Mouse (Mus musculus) kidney, embryonic 16.5 days (tissue): ENCODE data around the gene Lipt1. TPM values are rescaled to one million over a fixed set of nuclear protein-coding genes. Genes with fewer than 3 reads are reported as not detected.

Experiments used
- polyA plus RNA-seq: library from polyadenylated mRNA; unstranded; fragments of >200 nt; fragmentation: Nextera tagmentation; extraction: Ambion mirVana; gene quantifications from 2 replicates; pipeline ENCODE4 v1.2.1, GENCODE M21; 2015

Lipt1 gene
- polyA plus RNA-seq, 1 experiment from 2014 or later, result 9.7 TPM

Other genes with a start within 250 kb of the Lipt1 start
- 2.4 and 2.6 TPM in 2 replicates for gene 2010300C02Rik, start 151.7 kb upstream of the Lipt1 start, polyA plus RNA-seq
- 6.4 and 6.9 TPM in 2 replicates for gene Tsga10, start 5.3 kb upstream of the Lipt1 start, polyA plus RNA-seq
- gene Mitd1, start 18.7 kb downstream of the Lipt1 start, polyA plus RNA-seq, result 23.9 and 27.4 TPM in 2 replicates
- 228 and 234 TPM in 2 replicates for gene Mrpl30, start 18.7 kb downstream of the Lipt1 start, polyA plus RNA-seq
- not detected in 2 replicates for gene Lyg2, start 44.8 kb downstream of the Lipt1 start, polyA plus RNA-seq
- gene Lyg1, start 86.0 kb downstream of the Lipt1 start, polyA plus RNA-seq, result not detected in 2 replicates
- gene Txndc9, start 126.2 kb downstream of the Lipt1 start, polyA plus RNA-seq, result 130 and 136 TPM in 2 replicates
- gene Eif5b, start 126.3 kb downstream of the Lipt1 start, polyA plus RNA-seq, result 21.4 and 27.1 TPM in 2 replicates